In genomic region chr9:60920673-60921062, GRCm38 (mm10) we compare ENCODE assay signal across 10 mouse cellular contexts.
DNase-seq lines count a peak whose midpoint lies in the region; ATAC-seq and TF ChIP-seq lines count a peak whose summit lies in the region.
"Had no signal": no experiment of that assay in that cellular context is flagged by ENCODE, and none has a peak within 500 bp of the region (broad histone marks: within the 10 kb centered on the region; RNA-seq: fewer than 3 reads in every experiment).

No protein-coding gene starts in this region.

- peak; percentile 19; the same call in 1 of the 2 replicates for ATAC-seq in lung, postnatal 0 days
- ATAC-seq in intestine, embryonic 14.5 days (replicated peaks; ENCODE audit: low FRiP score, low TSS enrichment, low read depth): 0 out of 2 replicates have a peak, but pooled peaks have one; percentile 50
- peak; percentile 41; the same call in 1 of the 2 replicates for ATAC-seq in stomach, postnatal 0 days (ENCODE audit: low FRiP score, low TSS enrichment)

- no peak for TF ChIP-seq POLR2A in lung, adult 2 months (IDR thresholded peaks at IDR 0.05; ENCODE audit: borderline replicate concordance, extremely low read depth, low read depth, low read length)

- 0 out of 2 replicates have a peak, but pooled peaks cover 3% of the 10 kb centered on the region for H3K4me1 ChIP-seq in lung, postnatal 0 days (ENCODE audit: insufficient read depth, low read depth, low read length)
- H3K4me1 ChIP-seq in lung, adult 2 months (ENCODE audit: control insufficient read depth, insufficient read depth, low read length): no peaks in the 10 kb centered on the region
- H3K4me1 ChIP-seq in intestine, embryonic 14.5 days (replicated peaks; ENCODE audit: control insufficient read depth, insufficient read depth, low read length): peaks cover 6% of the 10 kb centered on the region
- 0 out of 2 replicates have a peak, but pooled peaks cover 8% of the 10 kb centered on the region for H3K4me1 ChIP-seq in stomach, postnatal 0 days (replicated peaks; ENCODE audit: control insufficient read depth, insufficient read depth)
- H3K4me1 ChIP-seq: neural tube, embryonic 13.5 days had no signal

- H3K4me2 ChIP-seq in lung, postnatal 0 days (replicated peaks; ENCODE audit: low read depth, low read length): no peak overlapping the region
- H3K4me2 ChIP-seq in intestine, embryonic 14.5 days (ENCODE audit: low read length): no peak overlapping the region
- no peak overlapping the region for H3K4me2 ChIP-seq in stomach, postnatal 0 days (replicated peaks; ENCODE audit: low read depth)
- H3K4me2 ChIP-seq: neural tube, embryonic 13.5 days had no signal

- no peak overlapping the region for H3K27ac ChIP-seq in lung, postnatal 0 days (ENCODE audit: low read length)
- H3K27ac ChIP-seq in intestine, embryonic 14.5 days (ENCODE audit: low read depth): no peak overlapping the region
- no peak overlapping the region for H3K27ac ChIP-seq in stomach, postnatal 0 days (replicated peaks)
- H3K27ac ChIP-seq: neural tube, embryonic 13.5 days had no signal

- no peaks in the 10 kb centered on the region for H3K36me3 ChIP-seq in lung, postnatal 0 days (ENCODE audit: insufficient read depth, low read length)
- no peaks in the 10 kb centered on the region for H3K36me3 ChIP-seq in intestine, embryonic 14.5 days (ENCODE audit: control insufficient read depth, insufficient read depth, low read length)
- H3K36me3 ChIP-seq in stomach, postnatal 0 days (ENCODE audit: control insufficient read depth, insufficient read depth, low read length): no peaks in the 10 kb centered on the region
- H3K36me3 ChIP-seq: neural tube, embryonic 13.5 days had no signal

- no peak for TF ChIP-seq CTCF in lung, postnatal 0 days (IDR thresholded peaks at IDR 0.05)
- no peak for TF ChIP-seq CTCF in lung, adult 2 months (IDR thresholded peaks at IDR 0.05; ENCODE audit: insufficient read depth, low read length)
- TF ChIP-seq CTCF in stomach, postnatal 0 days (IDR thresholded peaks at IDR 0.05; ENCODE audit: low read depth): no peak

- H3K27me3 ChIP-seq in lung, postnatal 0 days (replicated peaks; ENCODE audit: insufficient read depth, low read length): no peaks in the 10 kb centered on the region
- no peaks in the 10 kb centered on the region for H3K27me3 ChIP-seq in intestine, embryonic 14.5 days (replicated peaks; ENCODE audit: control insufficient read depth, insufficient read depth, low read length)
- H3K27me3 ChIP-seq in stomach, postnatal 0 days (ENCODE audit: control insufficient read depth, insufficient read depth, low read length): no peaks in the 10 kb centered on the region

- TF ChIP-seq EP300 in lung, postnatal 0 days (IDR thresholded peaks at IDR 0.05): no peak
- no peak for TF ChIP-seq EP300 in stomach, postnatal 0 days (optimal IDR thresholded peaks at IDR 0.05)

- H3K4me3 ChIP-seq in lung, postnatal 0 days (ENCODE audit: low read depth, low read length): no peak overlapping the region
- H3K4me3 ChIP-seq in lung, adult 2 months (replicated peaks; ENCODE audit: extremely low read depth, low read depth, low read length): no peak overlapping the region
- H3K4me3 ChIP-seq in intestine, embryonic 14.5 days (ENCODE audit: low read depth, low read length): no peak overlapping the region
- no peak overlapping the region for H3K4me3 ChIP-seq in stomach, postnatal 0 days (ENCODE audit: low read depth, low read length)
- H3K4me3 ChIP-seq: neural tube, embryonic 13.5 days had no signal

- 25% methylated on average over 10 of the region's 10 CpGs for WGBS in lung, postnatal 0 days
- WGBS in lung, adult 2 months: 50% methylated on average over 10 of the region's 10 CpGs
- WGBS in intestine, embryonic 14.5 days: 41% methylated on average over 10 of the region's 10 CpGs
- 26% methylated on average over 10 of the region's 10 CpGs for WGBS in stomach, postnatal 0 days

- no peaks in the 10 kb centered on the region for H3K9me3 ChIP-seq in lung, postnatal 0 days (ENCODE audit: low read length)
- H3K9me3 ChIP-seq in intestine, embryonic 14.5 days (ENCODE audit: control insufficient read depth, low read length): no peaks in the 10 kb centered on the region
- H3K9me3 ChIP-seq in stomach, postnatal 0 days (ENCODE audit: control insufficient read depth, low read length): no peaks in the 10 kb centered on the region
- H3K9me3 ChIP-seq: neural tube, embryonic 13.5 days had no signal

- DNase-seq in adrenal gland, adult 2 months: peak; percentile 60
- DNase-seq in adrenal gland, adult 8-10 months: no peak
- no peak for DNase-seq in lung, postnatal 0 days (ENCODE audit: low spot score)
- no peak for DNase-seq in lung, adult 2 months
- peak; percentile 68 for DNase-seq in intestine, embryonic 14.5 days (ENCODE audit: low spot score)
- DNase-seq in stomach, postnatal 0 days (ENCODE audit: low spot score): peak; percentile 65
- DNase-seq in B cell, adult 2 months: no peak
- DNase-seq in right cerebral cortex, postnatal 10 days (ENCODE audit: low spot score in 2 of 2): no peak
- DNase-seq: cerebellum, adult 2 months had no signal

- H3K9ac ChIP-seq in lung, postnatal 0 days (replicated peaks; ENCODE audit: low read depth): no peak overlapping the region
- no peak overlapping the region for H3K9ac ChIP-seq in intestine, embryonic 14.5 days (ENCODE audit: low read length)
- no peak overlapping the region for H3K9ac ChIP-seq in stomach, postnatal 0 days (ENCODE audit: low read length)
- H3K9ac ChIP-seq: neural tube, embryonic 13.5 days had no signal

Comparison
In these comparisons a context has a peak if more than half of its experiments do, and no peak if none do; other contexts are left out.
1. DNase-seq: peak in adrenal gland, adult 2 months (single experiment), intestine, embryonic 14.5 days (single experiment) and stomach, postnatal 0 days (single experiment); none in adrenal gland, adult 8-10 months (single experiment), lung, postnatal 0 days (single experiment), lung, adult 2 months (single experiment), B cell, adult 2 months (0 of 2) and right cerebral cortex, postnatal 10 days (0 of 2).
2. Peak in every context shown above with its lines, with median percentiles within 50 percentile points of each other: ATAC-seq.